Mouse (Mus musculus): ENCODE data around the gene Arglu1. TPM values are rescaled to one million over a fixed set of nuclear protein-coding genes. Genes with fewer than 3 reads are reported as not detected.
A peak's percentile ranks its signal among the peaks of the same experiment; 100 is the strongest.

Arglu1 gene
- polyA plus RNA-seq, 1 experiment from 2014 or later, result 85.1 TPM

- Histone ChIP-seq H3K4me2 (no peak overlapping the region), H3K27me3 (no peaks in the 10 kb centered on the region), H3K4me1 (replicated peaks) (peaks cover 13% of the 10 kb centered on the region), H3K4me3 (no peak overlapping the region), H3K36me3 (peaks cover 21% of the 10 kb centered on the region), H3K27ac (no peak overlapping the region), H3K9ac (no peak overlapping the region), H3K9me3 (replicated peaks) (no peaks in the 10 kb centered on the region)
- 62% methylated on average over 19 of the region's 19 CpGs for WGBS
- ATAC-seq (replicated peaks; ENCODE audit: insufficient number of reproducible peaks, insufficient read depth, low FRiP score, low read depth), result no peak; the same call in 1 of the 2 replicates
Observed at GRCm38 (mm10) chr8:8619221-8620194, 70.8 kb downstream of the Arglu1 start.

Small RNA genes within 50 kb of the gene (microRNA-seq; reads per million reads assigned to microRNA genes)
- gene Mir7654, result 5.9 reads per million, percentile 20 among the genes with 10 or more reads in this experiment

Other genes with a start within 250 kb of the Arglu1 start
- gene Efnb2, start 29.3 kb downstream of the Arglu1 start, polyA plus RNA-seq (2015; fragmentation: Nextera tagmentation; extraction: Ambion mirVana), result 11.4 and 15.8 TPM in 2 replicates

All from heart, embryonic 15.5 days (tissue).